Mouse (Mus musculus) lung, postnatal 14 days (tissue): ENCODE results near the gene Gm17693.
"Not testable (repeated sequence)": the region's sequence is repeated elsewhere in the genome, so short reads cannot be mapped to it uniquely, and the experiment has no call there.

Experiments used
- DNase-seq: peaks from one replicate; pipeline ENCODE4 v3.0.0; 2021

The Gm17693 gene

DNA sequence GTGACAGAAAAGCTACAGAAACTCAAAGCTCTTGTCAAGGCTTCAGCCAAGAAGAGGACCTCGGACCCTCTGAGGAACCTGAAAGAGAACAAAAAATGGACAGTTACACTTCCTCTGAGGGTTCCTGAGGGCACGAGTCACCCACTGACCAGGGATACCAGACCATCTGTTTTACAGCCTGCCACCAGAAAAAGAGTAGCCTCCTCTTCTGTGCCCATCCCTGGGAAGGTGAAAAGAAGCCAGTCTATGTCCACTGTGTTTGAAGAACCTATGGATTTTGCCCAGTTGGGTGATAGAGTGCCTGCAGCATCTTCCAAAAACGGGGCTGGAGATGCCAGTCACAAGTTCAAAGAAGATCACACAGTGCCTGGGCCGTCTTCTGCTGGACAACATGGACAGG, at the start of gene Gm17693:
Gene Gm17693 (plus strand): TSS at position 301 of the 400 bp plus-strand sequence.
- DNase-seq, result not testable (repeated sequence)
